In genomic region chr10:100038342-100038898, GRCm38 (mm10) we compare ENCODE assay signal across 23 mouse cellular contexts. TPM values are rescaled to one million over a fixed set of nuclear protein-coding genes. Genes with fewer than 3 reads are reported as not detected.
DNase-seq lines count a peak whose midpoint lies in the region; ATAC-seq and TF ChIP-seq lines count a peak whose summit lies in the region.
"Had no signal": no experiment of that assay in that cellular context is flagged by ENCODE, and none has a peak within 500 bp of the region (broad histone marks: within the 10 kb centered on the region; RNA-seq: fewer than 3 reads in every experiment).

No protein-coding gene starts in this region.

- no peaks in the 10 kb centered on the region for H3K27me3 ChIP-seq in intestine, embryonic 15.5 days (replicated peaks)
- no peaks in the 10 kb centered on the region for H3K27me3 ChIP-seq in intestine, embryonic 16.5 days (replicated peaks; ENCODE audit: control insufficient read depth, insufficient read depth, low read length)
- no peaks in the 10 kb centered on the region for H3K27me3 ChIP-seq in liver, adult 2 months (ENCODE audit: control insufficient read depth, insufficient read depth, low read length)
- H3K27me3 ChIP-seq: embryonic facial prominence, embryonic 15.5 days; forebrain, embryonic 12.5 days; heart, embryonic 13.5 days; limb, embryonic 15.5 days; neural tube, embryonic 13.5 days had no signal

- no peak overlapping the region for H3K9ac ChIP-seq in intestine, embryonic 15.5 days
- no peak overlapping the region for H3K9ac ChIP-seq in intestine, embryonic 16.5 days (ENCODE audit: low read depth, low read length)
- H3K9ac ChIP-seq in liver, adult 2 months (ENCODE audit: low read depth, low read length), result no peak overlapping the region
- H3K9ac ChIP-seq: embryonic facial prominence, embryonic 15.5 days; forebrain, embryonic 12.5 days; heart, embryonic 13.5 days; limb, embryonic 15.5 days; neural tube, embryonic 13.5 days had no signal

- ATAC-seq in intestine, embryonic 15.5 days, result 0 out of 2 replicates have a peak, but pooled peaks have one; percentile 28
- ATAC-seq in intestine, embryonic 16.5 days, result no peak
- ATAC-seq: activated CD4-positive, CD25-positive, alpha-beta regulatory T cell, adult 4 months; CD4-positive, CD25-positive, alpha-beta regulatory T cell, adult 4 months; hindbrain, embryonic 16.5 days had no signal

- H3K27ac ChIP-seq in intestine, embryonic 15.5 days, result no peak overlapping the region
- H3K27ac ChIP-seq in intestine, embryonic 16.5 days (ENCODE audit: low read length), result no peak overlapping the region
- H3K27ac ChIP-seq in liver, adult 2 months (replicated peaks; ENCODE audit: insufficient read depth, low read depth, low read length), result no peak overlapping the region
- H3K27ac ChIP-seq: embryonic facial prominence, embryonic 15.5 days; forebrain, embryonic 12.5 days; heart, embryonic 13.5 days; limb, embryonic 15.5 days; midbrain, embryonic 10.5 days; neural tube, embryonic 13.5 days had no signal

- TF ChIP-seq POLR2A in liver, adult 2 months (IDR thresholded peaks at IDR 0.05; ENCODE audit: extremely low read depth, insufficient read depth, low read length), result no peak

- H3K4me2 ChIP-seq in intestine, embryonic 15.5 days (replicated peaks), result no peak overlapping the region
- H3K4me2 ChIP-seq in intestine, embryonic 16.5 days (ENCODE audit: low read depth, low read length), result no peak overlapping the region
- H3K4me2 ChIP-seq: embryonic facial prominence, embryonic 15.5 days; forebrain, embryonic 12.5 days; heart, embryonic 13.5 days; limb, embryonic 15.5 days; neural tube, embryonic 13.5 days had no signal

- H3K9me3 ChIP-seq in intestine, embryonic 15.5 days, result no peaks in the 10 kb centered on the region; the same call in 1 of the 2 replicates
- no peaks in the 10 kb centered on the region for H3K9me3 ChIP-seq in intestine, embryonic 16.5 days (ENCODE audit: control insufficient read depth, low read length)
- H3K9me3 ChIP-seq: embryonic facial prominence, embryonic 15.5 days; forebrain, embryonic 12.5 days; heart, embryonic 13.5 days; limb, embryonic 15.5 days; midbrain, embryonic 10.5 days; neural tube, embryonic 13.5 days had no signal

- no peaks in the 10 kb centered on the region for H3K36me3 ChIP-seq in intestine, embryonic 15.5 days
- H3K36me3 ChIP-seq in intestine, embryonic 16.5 days (ENCODE audit: control insufficient read depth, insufficient read depth, low read length), result no peaks in the 10 kb centered on the region
- H3K36me3 ChIP-seq in liver, adult 2 months (ENCODE audit: control insufficient read depth, insufficient read depth, low read length), result no peaks in the 10 kb centered on the region
- H3K36me3 ChIP-seq: embryonic facial prominence, embryonic 15.5 days; forebrain, embryonic 12.5 days; heart, embryonic 13.5 days; limb, embryonic 15.5 days; midbrain, embryonic 10.5 days; neural tube, embryonic 13.5 days had no signal

- no peak for TF ChIP-seq CTCF in liver, adult 2 months (IDR thresholded peaks at IDR 0.05; ENCODE audit: low read depth, low read length)

- no peaks in the 10 kb centered on the region; the same call in 1 of the 2 replicates for H3K79me2 ChIP-seq in liver, adult 2 months (ENCODE audit: control insufficient read depth, insufficient read depth, low read length)

- peak; percentile 16 for DNase-seq in adrenal gland, postnatal 25 days
- DNase-seq in liver, adult 2 months (ENCODE audit: extremely low read depth, low read depth, low spot score), result peak; percentile 24
- DNase-seq in yolk sac, embryonic 10.5 days (ENCODE audit: low spot score), result peak; percentile 50
- no peak for DNase-seq in right cerebral cortex, postnatal 10 days (ENCODE audit: low spot score in 2 of 2)
- DNase-seq in B cell, adult 2 months, result no peak
- DNase-seq: cerebellum, adult 9-11 months; gastrocnemius, postnatal 36 days; heart, postnatal 4 days; kidney, adult 2 months; kidney, postnatal 25 days; lung, postnatal 4 days; right cerebral cortex, postnatal 25 days had no signal

- WGBS in intestine, embryonic 15.5 days, result 62% methylated on average over 12 of the region's 12 CpGs
- 62% methylated on average over 12 of the region's 12 CpGs for WGBS in intestine, embryonic 16.5 days
- WGBS in liver, adult 2 months, result 50% methylated on average over 12 of the region's 12 CpGs

- no peak overlapping the region for H3K4me3 ChIP-seq in intestine, embryonic 15.5 days (replicated peaks)
- no peak overlapping the region for H3K4me3 ChIP-seq in intestine, embryonic 16.5 days (ENCODE audit: low read length)
- H3K4me3 ChIP-seq in liver, adult 2 months (ENCODE audit: insufficient read depth, low read depth, low read length), result no peak overlapping the region
- H3K4me3 ChIP-seq: embryonic facial prominence, embryonic 15.5 days; forebrain, embryonic 12.5 days; heart, embryonic 13.5 days; limb, embryonic 15.5 days; midbrain, embryonic 10.5 days; neural tube, embryonic 13.5 days had no signal

- peaks cover 8% of the 10 kb centered on the region; the same call in 1 of the 2 replicates for H3K4me1 ChIP-seq in intestine, embryonic 15.5 days (replicated peaks)
- H3K4me1 ChIP-seq in intestine, embryonic 16.5 days (ENCODE audit: control insufficient read depth, insufficient read depth, low read length), result peaks cover 22% of the 10 kb centered on the region
- H3K4me1 ChIP-seq in liver, adult 2 months (ENCODE audit: control insufficient read depth, insufficient read depth, low read length), result peaks cover 1% of the 10 kb centered on the region; the same call in 1 of the 2 replicates
- H3K4me1 ChIP-seq: embryonic facial prominence, embryonic 15.5 days; neural tube, embryonic 13.5 days had no signal

RNA-seq across cellular contexts. Expression of gene Kitl, which starts 23.0 kb away (rescaled TPM):
- 28.5 and 32.7 TPM in 2 replicates for polyA plus RNA-seq in intestine, embryonic 15.5 days (2015; fragmentation: Nextera tagmentation; extraction: Ambion mirVana)
- polyA plus RNA-seq in intestine, embryonic 16.5 days (2015; fragmentation: Nextera tagmentation; extraction: Ambion mirVana), result 21.3 and 22.5 TPM in 2 replicates
- total RNA-seq in adrenal gland, postnatal 25 days (2021), result 27.7 and 32.1 TPM in 2 replicates
- total RNA-seq in liver, adult 2 months (2014; rRNA removed), result 2.5 and 5.5 TPM in 2 replicates
- polyA plus RNA-seq in liver, adult 2 months (2012; rRNA removed), result 2.0 and 2.4 TPM in 2 replicates

Comparison
In these comparisons a context has a peak if more than half of its experiments do, and no peak if none do; other contexts are left out.
1. DNase-seq: peak in adrenal gland, postnatal 25 days (single experiment), liver, adult 2 months (single experiment) and yolk sac, embryonic 10.5 days (single experiment); none in right cerebral cortex, postnatal 10 days (0 of 2) and B cell, adult 2 months (0 of 2).